Mouse (Mus musculus) left cerebral cortex, adult 2 months (tissue): ENCODE data around the gene Elfn1. TPM values are rescaled to one million over a fixed set of nuclear protein-coding genes. Genes with fewer than 3 reads are reported as not detected.

ENCODE experiments used
- DNase-seq, 2 experiments: peaks; one replicate each; pipeline ENCODE4 v3.0.0; 2021 to 2022; ENCODE audit warnings: low spot score in 2 of 2, mixed read lengths in 1 of 2; ENCODE audit errors: extremely low spot score in 1 of 2
- H3K27ac ChIP-seq: fragments of 200-600 bp; 2 replicates; pipeline ENCODE4 v1.8.1; 2022
- H3K4me3 ChIP-seq: fragments of 200-600 bp; 2 replicates; pipeline ENCODE4 v1.8.1; 2022
- CTCF ChIP-seq: fragments of 200-600 bp; IDR thresholded peaks from 2 replicates; pipeline ENCODE4 v1.8.1; 2022; ENCODE audit warnings: antibody characterized with exemption, mild to moderate bottlenecking, moderate library complexity
- intact Hi-C: fragments of 180-260 bp; cut with DNase I; formaldehyde crosslinking; loops from one replicate; pipeline ENCODE4 v1.15.1; 2025
- total RNA-seq, 2 experiments: library from RNA; stranded (reverse); gene quantifications; 2 replicates each; pipeline ENCODE4 v1.2.3; 2021

Gene Elfn1
- total RNA-seq, 2 experiments from 2014 or later = 34.5 to 38.1 TPM

DNA sequence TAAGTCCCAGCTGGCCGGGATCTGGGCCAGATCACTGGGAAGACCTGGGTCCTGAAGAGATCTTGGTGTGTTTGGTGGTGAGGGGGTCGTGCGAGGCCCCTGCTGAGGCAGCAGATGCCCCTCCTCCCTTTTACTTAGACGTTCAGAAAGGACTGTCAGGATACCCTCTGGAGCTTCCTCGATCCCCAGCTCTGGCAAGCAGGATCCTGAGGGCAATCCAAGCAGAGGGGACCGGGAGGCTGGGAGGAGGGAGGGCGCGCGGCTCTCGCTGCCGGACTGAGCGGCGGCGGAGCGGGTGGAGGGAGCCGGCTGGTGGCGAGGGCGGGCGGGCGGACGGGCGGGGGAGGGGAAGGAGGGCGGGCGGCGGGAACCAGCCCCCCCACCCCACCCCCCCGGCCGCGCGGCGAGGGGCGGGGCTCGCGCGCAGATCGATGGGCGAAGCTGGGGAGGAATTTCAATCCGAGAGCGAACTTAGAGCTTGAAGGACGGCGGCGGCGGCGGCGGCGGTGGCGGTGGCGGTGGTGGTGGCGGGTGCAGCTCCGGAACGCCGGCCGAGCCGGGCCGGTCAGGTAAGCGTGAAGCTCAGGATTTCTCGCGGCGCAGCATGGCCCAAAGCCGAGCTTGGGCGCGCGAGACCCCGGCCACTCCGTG lies 4.5 kb downstream of the Elfn1 start:
- Histone ChIP-seq H3K4me3 (peak overlapping the region; percentile 45), H3K27ac (no peak overlapping the region; the same call in 1 of the 2 replicates)
- intact Hi-C loops = no loop called here
- no peak for DNase-seq
- no peak for TF ChIP-seq CTCF

DNA sequence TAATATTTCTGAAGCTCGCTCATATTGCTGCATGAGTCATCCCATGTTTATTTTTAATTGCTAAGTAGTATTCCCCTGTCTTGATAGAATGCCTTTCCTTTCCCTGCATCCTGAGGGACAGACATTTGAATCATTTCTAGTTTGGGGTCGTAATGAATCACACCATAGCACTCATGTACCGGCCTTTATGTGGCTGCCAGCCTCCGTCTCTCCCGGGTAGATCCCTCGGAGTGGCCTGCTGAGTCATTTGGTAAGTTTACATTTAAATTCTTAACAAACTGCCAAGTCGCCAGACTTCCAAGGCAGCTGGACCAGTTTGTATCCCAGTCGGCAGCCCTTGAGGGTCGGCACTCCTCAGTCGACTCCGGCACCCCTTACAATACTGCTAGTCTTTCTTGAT lies 13.9 kb downstream of the Elfn1 start:
- no peak overlapping the region for H3K27ac ChIP-seq
- intact Hi-C loops = no loop called here
- no peak for TF ChIP-seq CTCF
- no peak for DNase-seq
- H3K4me3 ChIP-seq = no peak overlapping the region

DNA sequence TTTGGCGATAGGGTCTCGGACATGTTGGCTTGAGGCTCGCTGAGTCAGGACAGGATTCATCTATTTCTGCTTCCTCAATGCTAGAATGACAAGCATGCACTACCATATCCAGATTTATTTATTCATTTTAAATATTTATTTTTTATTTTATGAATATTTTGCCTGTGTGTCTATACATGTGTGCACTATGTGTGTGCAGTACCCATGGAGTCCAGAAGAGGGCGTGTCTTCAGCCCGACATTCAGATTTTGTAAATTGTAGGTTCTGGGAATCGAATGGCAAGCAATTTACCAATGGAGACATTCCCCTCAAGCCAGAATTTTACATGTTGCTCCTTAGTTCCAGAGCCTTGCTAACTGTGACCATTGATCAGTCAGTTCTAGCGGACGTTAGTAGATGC lies 16.1 kb downstream of the Elfn1 start:
- no peak for DNase-seq
- peak; percentile 31 for TF ChIP-seq CTCF
- H3K4me3 ChIP-seq = no peak overlapping the region
- no peak overlapping the region for H3K27ac ChIP-seq
- intact Hi-C loops = no loop called here

DNA sequence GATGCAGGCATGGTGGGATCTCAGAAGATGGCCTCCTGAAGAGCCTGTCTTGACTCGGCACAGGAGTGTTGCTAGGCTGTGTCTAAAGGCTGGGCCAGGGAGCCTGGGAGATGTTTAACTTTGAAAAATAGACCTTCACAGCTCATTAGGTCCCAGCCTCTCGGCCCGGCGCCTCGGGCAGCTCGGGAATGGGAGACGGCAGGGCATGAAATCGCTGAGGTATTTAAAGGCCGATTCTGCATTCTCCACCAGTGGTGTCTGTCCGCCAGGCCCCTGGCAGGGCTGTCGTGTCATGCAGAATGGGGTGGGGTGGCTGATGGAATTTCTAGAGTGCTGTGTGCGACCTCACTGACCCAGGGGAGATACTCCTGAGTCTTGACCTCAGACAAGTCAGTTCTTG lies 22.4 kb downstream of the Elfn1 start:
- no peak overlapping the region for H3K4me3 ChIP-seq
- no peak for DNase-seq
- intact Hi-C loops = no loop called here
- H3K27ac ChIP-seq = no peak overlapping the region
- no peak for TF ChIP-seq CTCF

DNA sequence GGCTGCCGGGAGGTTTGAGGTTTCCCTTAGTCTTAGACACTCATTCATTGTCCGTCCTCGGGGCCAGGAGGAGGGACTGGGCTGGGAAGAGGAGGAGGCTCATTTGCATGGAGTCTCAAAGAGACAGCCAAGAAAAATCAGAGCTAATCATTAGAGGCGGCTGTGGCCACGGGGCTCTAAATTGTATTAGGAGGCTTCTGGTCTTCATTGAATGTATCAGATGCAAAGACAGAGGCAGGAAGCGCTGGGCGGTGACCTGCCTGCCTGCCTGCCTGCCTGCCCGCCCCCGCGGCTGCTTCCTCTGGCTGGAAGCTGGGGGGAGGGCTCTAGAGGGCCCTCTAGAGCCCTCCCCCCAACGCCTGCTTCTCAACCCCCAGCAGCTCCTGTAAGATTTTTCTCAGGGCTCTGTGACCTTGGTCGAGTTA lies 23.2 kb downstream of the Elfn1 start:
- H3K27ac ChIP-seq = no peak overlapping the region
- intact Hi-C loops = no loop called here
- no peak overlapping the region for H3K4me3 ChIP-seq
- no peak for DNase-seq
- no peak for TF ChIP-seq CTCF

DNA sequence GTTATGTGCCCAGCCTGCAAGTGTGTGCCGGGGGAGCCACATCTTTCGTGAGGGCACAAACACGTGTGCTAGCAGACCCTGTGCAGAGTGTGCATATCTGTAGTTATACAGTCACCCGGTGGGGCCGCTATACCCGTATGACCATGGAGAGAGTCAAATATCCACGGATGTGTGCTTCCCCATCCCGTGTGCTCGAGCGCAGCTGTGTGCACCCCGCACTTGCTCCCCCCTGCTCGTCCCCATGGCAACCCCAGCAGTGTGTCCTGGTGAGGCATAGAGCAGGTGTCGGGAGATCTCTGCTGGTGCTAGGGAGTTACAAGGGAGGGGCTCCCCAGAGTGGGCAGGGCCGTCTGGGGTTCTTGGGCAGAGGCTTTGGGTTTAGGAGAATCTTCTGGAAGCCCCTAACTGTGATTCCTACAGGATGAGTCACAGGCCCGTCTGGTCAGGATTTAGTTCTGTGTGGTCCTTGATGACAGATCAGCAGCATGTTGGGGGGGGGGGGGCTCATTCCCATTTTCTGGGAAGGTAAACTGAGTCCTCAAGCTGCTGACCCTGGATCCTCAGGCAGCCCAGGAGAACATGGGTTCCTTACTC lies 24.3 kb downstream of the Elfn1 start:
- no peak; the same call in none of the 2 replicates for TF ChIP-seq CTCF
- H3K4me3 ChIP-seq = no peak overlapping the region
- DNase-seq = peak in 1 of 2 experiments; percentile 64
- H3K27ac ChIP-seq = no peak overlapping the region
- intact Hi-C loops = no loop called here

DNA sequence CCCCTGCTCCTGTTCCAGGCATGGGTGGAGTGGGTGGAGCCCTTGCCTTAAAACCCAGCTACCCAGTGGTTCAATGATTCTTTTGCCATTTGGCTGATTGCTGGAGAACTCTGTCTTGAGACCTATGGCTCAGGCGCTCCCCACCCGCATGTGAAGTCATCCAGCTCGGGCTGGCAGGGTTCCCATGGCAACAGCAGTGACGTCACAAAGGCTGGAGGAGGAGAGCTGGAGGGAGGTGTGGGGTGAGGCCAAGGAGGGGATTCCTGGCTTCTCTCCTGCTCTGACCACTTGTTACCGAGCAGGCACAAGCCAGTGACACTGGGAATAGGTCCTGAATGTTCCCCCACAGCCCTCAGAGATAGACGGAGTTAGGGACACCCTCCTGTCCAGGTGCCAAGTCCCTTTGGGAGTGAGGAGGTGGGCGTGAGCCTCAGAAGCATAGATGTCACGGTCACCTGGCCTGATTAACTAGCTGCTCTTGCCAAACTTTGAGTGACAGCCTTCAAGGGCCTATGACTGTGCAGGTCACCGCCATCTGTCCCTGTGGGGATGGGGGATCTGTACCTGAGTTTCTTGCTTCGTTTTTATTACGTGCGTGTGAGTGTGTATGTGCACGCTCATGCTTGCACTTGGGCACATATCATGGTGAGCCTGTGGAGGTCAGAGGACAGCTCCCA lies 25.0 kb downstream of the Elfn1 start:
- no peak for TF ChIP-seq CTCF
- H3K27ac ChIP-seq = no peak overlapping the region
- DNase-seq = peak; percentile 74 to 81
- H3K4me3 ChIP-seq = no peak overlapping the region
- intact Hi-C loops = no loop called here

DNA sequence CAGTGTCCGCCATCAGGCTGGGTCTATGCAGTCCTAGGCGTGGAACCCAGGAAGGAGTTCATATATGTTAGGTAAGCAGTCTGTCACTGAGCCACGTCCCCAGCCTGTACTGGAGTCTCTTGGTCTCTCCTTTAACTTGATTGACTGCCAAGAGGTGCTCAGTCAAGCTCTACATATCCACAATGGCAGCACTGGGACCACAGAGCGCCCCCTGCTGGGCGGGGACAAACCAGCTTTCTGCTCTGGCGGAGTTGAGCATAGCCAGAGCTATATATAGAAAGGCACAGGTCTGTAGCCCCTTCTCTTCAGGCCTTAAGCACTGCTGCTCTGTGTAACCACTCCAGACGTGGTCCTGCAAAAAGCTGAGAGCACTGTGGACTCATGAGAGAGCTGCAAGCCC lies 25.7 kb downstream of the Elfn1 start:
- TF ChIP-seq CTCF = peak; percentile 58
- H3K4me3 ChIP-seq = no peak overlapping the region
- no peak for DNase-seq
- intact Hi-C loops = no loop called here
- H3K27ac ChIP-seq = no peak overlapping the region

DNA sequence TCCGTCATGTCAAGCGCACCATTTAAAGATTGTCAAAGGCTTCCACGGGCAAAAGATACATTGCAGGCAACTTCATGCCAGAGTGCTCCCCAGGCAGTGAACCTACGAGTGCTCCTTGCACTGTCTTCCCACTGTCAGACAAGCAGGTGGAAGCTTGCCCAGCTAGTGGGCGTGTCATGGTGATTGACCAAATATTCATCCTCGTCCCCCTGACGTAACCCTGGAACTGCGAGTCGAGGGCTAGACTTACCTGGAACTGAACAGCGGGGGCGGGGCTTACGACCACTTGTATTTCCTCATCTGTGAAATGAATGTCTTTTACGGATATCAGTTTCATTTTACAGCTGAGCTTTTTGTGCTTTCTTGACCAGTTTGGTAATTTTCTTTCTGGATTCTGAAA lies 28.7 kb downstream of the Elfn1 start:
- no peak for TF ChIP-seq CTCF
- DNase-seq = no peak
- Histone ChIP-seq H3K4me3 (no peak overlapping the region), H3K27ac (no peak overlapping the region)
- intact Hi-C loops = no loop called here

DNA sequence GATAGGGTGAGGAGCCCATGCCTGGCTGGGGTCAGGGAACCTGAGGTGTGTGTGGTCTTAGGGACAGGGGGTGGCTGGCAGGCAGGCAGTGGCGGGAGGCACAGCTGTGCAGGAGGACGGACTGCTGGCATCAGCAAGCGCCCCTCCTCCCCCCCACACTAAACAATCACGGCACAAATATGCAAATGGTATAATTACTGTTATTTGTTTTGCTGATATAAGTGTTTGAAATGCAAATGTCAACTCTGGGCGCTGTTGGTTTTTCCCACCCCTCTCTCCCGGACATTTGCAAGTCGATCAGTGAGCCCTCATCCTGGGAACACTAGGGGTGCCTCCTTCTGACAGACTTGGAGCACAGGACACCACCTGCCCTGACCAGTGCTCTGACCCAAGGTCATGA lies 37.0 kb downstream of the Elfn1 start:
- no peak for TF ChIP-seq CTCF
- DNase-seq = no peak
- no peak overlapping the region for H3K27ac ChIP-seq
- H3K4me3 ChIP-seq = no peak overlapping the region
- intact Hi-C loops = no loop called here

DNA sequence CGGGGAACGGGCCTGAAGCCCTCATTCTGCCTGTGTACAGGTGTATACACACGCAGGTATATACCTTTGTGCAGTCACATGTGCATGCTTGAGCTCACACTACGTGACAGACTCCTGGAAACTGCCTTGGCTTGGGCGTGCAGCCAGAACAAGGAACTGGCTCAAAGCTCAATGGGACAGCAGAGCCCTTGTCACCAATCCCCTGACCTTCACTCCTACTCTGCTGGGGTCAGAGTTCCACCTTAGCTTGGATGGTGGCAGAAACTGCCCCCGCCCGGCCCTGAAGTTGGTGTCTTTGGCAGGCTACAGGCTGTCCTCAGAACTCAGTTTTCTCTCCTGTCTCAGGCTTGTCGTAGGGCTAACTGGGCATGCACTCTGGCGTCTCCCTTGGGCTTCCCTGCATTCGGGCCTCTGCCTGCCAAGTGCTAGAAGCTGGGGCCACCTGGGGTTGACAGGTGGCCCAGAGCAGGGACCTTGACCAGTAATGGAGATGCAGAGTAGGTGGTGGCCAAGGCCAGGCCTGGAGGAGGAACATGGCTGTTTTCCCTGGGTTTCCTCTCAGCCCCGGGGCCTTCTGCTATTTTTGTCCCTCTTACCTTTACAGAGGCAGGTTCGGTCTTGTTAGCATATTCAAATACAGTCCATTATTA lies 38.1 kb downstream of the Elfn1 start:
- intact Hi-C loops = no loop called here
- no peak for DNase-seq

DNA sequence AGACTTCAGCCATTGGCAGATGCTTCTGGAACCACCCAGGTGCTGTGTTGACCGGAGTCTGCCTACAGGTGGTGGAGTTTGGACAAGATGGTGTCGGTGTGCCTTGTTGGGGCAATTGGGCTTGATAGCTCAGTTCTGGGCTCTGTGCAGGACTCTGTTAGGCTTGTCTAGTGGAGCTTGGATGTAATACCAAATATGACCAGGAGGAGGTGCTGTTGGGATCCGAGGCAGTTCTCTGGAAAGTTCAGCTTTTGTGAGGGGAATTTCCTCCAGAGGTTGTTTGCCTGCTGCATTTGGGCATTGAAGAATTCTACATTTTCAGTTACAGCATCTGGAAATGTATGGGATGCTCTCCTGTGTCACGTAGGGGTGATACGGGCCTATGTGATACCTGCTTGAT lies 39.7 kb downstream of the Elfn1 start:
- no peak for DNase-seq
- intact Hi-C loops = no loop called here
- Histone ChIP-seq H3K27ac (no peak overlapping the region), H3K4me3 (no peak overlapping the region)
- peak; percentile 54 for TF ChIP-seq CTCF

More for the DNA sequence above, 38.1 kb downstream of the Elfn1 start:
- no peak for TF ChIP-seq CTCF
- no peak overlapping the region for H3K27ac ChIP-seq
- no peak overlapping the region for H3K4me3 ChIP-seq
